Mouse (Mus musculus) testis, adult 2 months (tissue): ENCODE results near the gene Ifnl3.

Experiments
- CTCF ChIP-seq: fragments of 200-500 bp; IDR thresholded peaks from 2 replicates; pipeline ENCODE4 v1.5.1; 2012; ENCODE audit warnings: low read depth, mild to moderate bottlenecking, inconsistent platforms, low read length, moderate library complexity; ENCODE audit not compliant: control insufficient read depth, insufficient read depth, insufficient replicate concordance
- POLR2A ChIP-seq: fragments of 200-500 bp; IDR thresholded peaks from 2 replicates; pipeline ENCODE4 v1.6.1; 2012; ENCODE audit warnings: low read depth, mild to moderate bottlenecking, inconsistent platforms, low read length, moderate library complexity; ENCODE audit not compliant: control insufficient read depth

DNA sequence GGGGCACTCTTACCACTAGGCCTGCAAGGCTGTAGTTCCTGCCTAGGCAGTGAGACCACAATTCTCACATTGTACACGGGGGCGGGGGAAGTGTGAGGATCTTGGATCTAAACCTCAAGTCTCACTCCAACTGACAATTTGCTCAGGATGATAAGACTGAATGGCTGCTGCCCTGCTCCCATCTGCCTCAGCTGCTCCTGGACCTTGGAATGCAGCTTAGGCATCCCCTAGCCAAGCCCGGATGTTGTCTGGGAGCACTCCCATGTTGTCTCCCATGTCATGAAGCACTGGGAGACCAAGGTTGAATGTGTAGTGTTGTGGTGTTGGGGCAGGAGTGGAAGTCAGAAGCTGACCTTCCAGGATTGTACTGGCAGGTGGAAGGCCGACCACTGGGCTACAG is 44.9 kb downstream of the Ifnl3 start:
- no peak for TF ChIP-seq CTCF
- no peak for TF ChIP-seq POLR2A
